Mouse (Mus musculus) G1E (cell line): ENCODE data around the gene Mest.

Source experiments
- CTCF ChIP-seq: IDR thresholded peaks from 2 replicates; pipeline ENCODE4 v1.5.1; 2012; ENCODE audit warnings: low read depth, low read length, inconsistent platforms, mixed read lengths
- GATA1 ChIP-seq: IDR thresholded peaks from 2 replicates; pipeline ENCODE4 v1.6.1; 2012; ENCODE audit warnings: borderline replicate concordance, low read length, inconsistent platforms, mixed read lengths
- POLR2AphosphoS5 ChIP-seq: IDR thresholded peaks from 2 replicates; pipeline ENCODE4 v1.6.1; 2012; ENCODE audit warnings: low read depth, low read length, inconsistent platforms; ENCODE audit not compliant: insufficient replicate concordance

GRCm38 (mm10) chr6:30722385-30723164 is 772 bp upstream of the Mest start:
- TF ChIP-seq CTCF (no peak), POLR2AphosphoS5 (no peak), GATA1 (no peak)
